Mouse (Mus musculus) liver, embryonic 13.5 days (tissue): ENCODE measurements around the gene Mybpc2. TPM values are rescaled to one million over a fixed set of nuclear protein-coding genes. Genes with fewer than 3 reads are reported as not detected.

Experiments
- ATAC-seq: fragments of 200-750 bp; cut with Nextera tagmentation; 2 replicates; pipeline ENCODE4 v1.8.0; 2017; ENCODE audit warnings: low read depth, mild to moderate bottlenecking, moderate number of reproducible peaks, moderate library complexity
- DNase-seq: peaks from one replicate; pipeline ENCODE4 v3.0.0; 2022
- H3K27ac ChIP-seq: fragments of 300-500 bp; sonication (generic); 2 replicates; pipeline ENCODE4 v1.5.1; 2015; ENCODE audit warnings: moderate library complexity, mild to moderate bottlenecking, inconsistent platforms
- H3K27me3 ChIP-seq: fragments of 300-500 bp; sonication (generic); 2 replicates; pipeline ENCODE4 v1.6.1; 2015; ENCODE audit warnings: mild to moderate bottlenecking, inconsistent platforms
- H3K36me3 ChIP-seq: fragments of 300-500 bp; sonication (generic); 2 replicates; pipeline ENCODE4 v1.6.1; 2015; ENCODE audit warnings: mild to moderate bottlenecking, inconsistent platforms
- H3K4me1 ChIP-seq: fragments of 300-500 bp; sonication (generic); replicated peaks from 2 replicates; pipeline ENCODE4 v1.6.1; 2015; ENCODE audit warnings: inconsistent platforms
- H3K4me2 ChIP-seq: fragments of 300-500 bp; sonication (generic); 2 replicates; pipeline ENCODE4 v1.6.1; 2015; ENCODE audit warnings: inconsistent platforms, mild to moderate bottlenecking, moderate library complexity
- H3K4me3 ChIP-seq: fragments of 300-500 bp; sonication (generic); replicated peaks from 2 replicates; pipeline ENCODE4 v1.5.1; 2015; ENCODE audit warnings: mild to moderate bottlenecking, inconsistent platforms
- H3K9ac ChIP-seq: fragments of 300-500 bp; sonication (generic); 2 replicates; pipeline ENCODE4 v1.6.1; 2015; ENCODE audit warnings: mild to moderate bottlenecking, inconsistent platforms
- H3K9me3 ChIP-seq: fragments of 300-500 bp; sonication (generic); replicated peaks from 2 replicates; pipeline ENCODE4 v1.6.1; 2016; ENCODE audit warnings: inconsistent platforms
- WGBS: fragments of 180-500 bp; shearing (Covaris S2); methylation state at CpG from one replicate; pipeline ENCODE4 v1.1.7; 2015; ENCODE audit not compliant: insufficient replicate concordance; 5-methylcytosine and 5-hydroxymethylcytosine counted together
- polyA plus RNA-seq: library from polyadenylated mRNA; unstranded; fragments of >200 nt; fragmentation: Nextera tagmentation; extraction: Ambion mirVana; gene quantifications from 2 replicates; pipeline ENCODE4 v1.2.1, GENCODE M21; 2015

The Mybpc2 gene
- polyA plus RNA-seq, 1 experiment from 2014 or later = not detected

DNA sequence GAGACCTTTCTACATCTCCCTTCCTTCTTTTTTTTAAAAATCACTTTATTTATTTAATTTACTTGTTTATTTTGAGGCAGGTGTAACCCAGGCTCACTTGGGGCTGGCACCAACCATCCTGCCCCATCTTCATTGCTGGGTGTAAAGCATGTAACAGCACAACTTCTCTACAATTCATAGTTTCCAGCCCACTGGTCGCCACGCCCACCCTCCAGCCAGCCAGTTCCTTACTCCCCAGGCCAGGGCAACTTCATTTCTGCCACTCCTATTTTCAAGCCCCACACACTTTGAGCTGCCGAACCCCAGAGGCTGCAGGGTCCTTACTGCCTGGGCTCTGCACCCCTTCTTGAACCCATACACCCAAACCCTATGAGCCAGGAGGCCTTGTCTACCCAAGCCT is 3.5 kb downstream of the Mybpc2 start:
- Histone ChIP-seq H3K4me1 (no peaks in the 10 kb centered on the region), H3K36me3 (no peaks in the 10 kb centered on the region), H3K9ac (no peak overlapping the region), H3K27ac (no peak overlapping the region), H3K27me3 (peaks cover 72% of the 10 kb centered on the region), H3K4me3 (no peak overlapping the region), H3K9me3 (no peaks in the 10 kb centered on the region), H3K4me2 (no peak overlapping the region)
- WGBS = 50% methylated on average over 3 of the region's 3 CpGs
- DNase-seq (no peak), ATAC-seq (no peak)

DNA sequence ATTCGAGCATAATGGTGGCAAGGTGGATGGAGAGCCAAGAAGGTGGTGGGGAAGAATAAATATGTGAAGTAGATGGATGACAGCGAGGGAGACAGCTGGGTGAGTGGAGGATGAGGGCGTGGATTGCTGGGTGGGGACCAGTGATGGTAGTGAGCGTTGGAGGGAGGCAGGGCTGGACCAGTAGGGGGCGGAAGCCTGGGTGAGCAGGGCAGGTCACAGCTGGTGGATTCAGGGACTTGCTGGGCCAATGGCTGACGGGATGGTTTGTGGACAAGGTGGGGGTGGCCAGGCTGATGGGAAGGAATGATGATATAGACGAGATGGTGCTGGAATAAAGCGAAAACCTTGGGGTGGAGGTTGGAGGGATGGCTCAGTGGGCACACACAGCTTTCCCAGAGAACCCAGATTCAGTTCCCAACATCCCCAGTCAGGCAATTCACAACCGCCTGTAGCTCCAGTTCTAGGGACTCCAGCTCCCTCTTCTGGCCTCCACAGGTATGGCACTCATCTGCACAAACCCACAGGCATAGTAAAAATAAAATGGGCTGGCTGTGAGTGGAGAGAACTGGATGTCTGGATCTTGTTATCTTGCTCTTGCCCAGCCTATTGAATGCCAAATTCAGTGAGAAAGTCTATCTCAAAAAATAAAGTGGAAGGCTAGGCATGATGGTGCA is 5.1 kb downstream of the Mybpc2 start:
- no peak overlapping the region for H3K27ac ChIP-seq
- H3K9ac ChIP-seq = no peak overlapping the region
- ATAC-seq (no peak), DNase-seq (no peak)
- no peak overlapping the region for H3K4me2 ChIP-seq
- 53% methylated on average over 9 of the region's 9 CpGs for WGBS
- no peak overlapping the region for H3K4me3 ChIP-seq
- H3K9me3 ChIP-seq = no peaks in the 10 kb centered on the region
- no peaks in the 10 kb centered on the region for H3K36me3 ChIP-seq
- peaks cover 61% of the 10 kb centered on the region for H3K27me3 ChIP-seq
- no peaks in the 10 kb centered on the region for H3K4me1 ChIP-seq

DNA sequence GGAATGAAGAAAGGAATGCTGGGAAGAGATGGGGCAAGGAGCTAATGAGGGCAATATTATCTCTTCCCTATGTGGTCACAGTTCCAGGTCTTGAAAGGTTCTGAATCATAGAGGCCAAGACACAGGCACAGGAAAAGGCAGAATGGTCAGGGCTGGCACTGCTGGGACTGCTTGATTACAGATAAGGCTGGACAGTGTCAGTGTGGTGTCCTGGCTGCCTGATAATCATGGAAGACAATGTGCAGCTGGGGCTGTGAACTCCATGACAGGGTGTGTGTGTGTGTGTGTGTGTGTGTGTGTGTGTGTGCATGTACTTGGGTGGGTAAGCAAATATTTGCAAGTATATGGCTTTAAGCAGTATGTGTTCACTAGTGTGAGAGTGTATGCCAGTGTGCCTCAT is 17.0 kb downstream of the Mybpc2 start:
- H3K9me3 ChIP-seq = 0 out of 2 replicates have a peak, but pooled peaks cover 5% of the 10 kb centered on the region
- no peak overlapping the region for H3K9ac ChIP-seq
- H3K4me2 ChIP-seq = no peak overlapping the region
- no peaks in the 10 kb centered on the region for H3K36me3 ChIP-seq
- peaks cover 20% of the 10 kb centered on the region for H3K27me3 ChIP-seq
- DNase-seq (no peak), ATAC-seq (0 out of 2 replicates have a peak, but pooled peaks have one; percentile 20)
- 0 out of 2 replicates have a peak, but pooled peaks cover 5% of the 10 kb centered on the region for H3K4me1 ChIP-seq
- no peak overlapping the region for H3K4me3 ChIP-seq
- no peak overlapping the region for H3K27ac ChIP-seq

DNA sequence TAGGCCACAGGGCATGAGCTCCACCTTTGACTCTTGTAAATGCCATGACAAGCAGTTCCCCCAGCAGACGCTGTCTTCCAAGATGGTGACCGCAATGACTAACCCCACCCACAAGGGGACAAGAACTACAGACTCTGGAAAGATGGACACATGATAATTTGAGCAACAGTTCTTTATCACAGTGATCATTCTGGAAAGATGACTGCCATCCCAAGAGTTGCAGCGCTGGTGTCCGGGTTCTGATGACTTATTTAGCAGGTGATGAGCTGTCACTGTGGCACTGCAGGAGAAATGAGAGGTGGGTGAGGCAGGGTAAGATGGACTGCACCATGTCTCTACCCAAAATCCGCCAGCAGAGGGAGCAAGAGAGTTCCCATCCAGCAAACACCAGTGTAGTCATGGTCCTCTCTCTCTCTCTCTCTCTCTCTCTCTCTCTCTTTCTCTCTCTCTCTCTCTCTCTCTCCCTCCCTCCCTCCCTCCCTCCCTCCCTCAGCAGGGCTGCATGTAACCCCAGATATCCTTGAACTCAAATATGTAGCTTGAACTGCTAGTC is 22.8 kb downstream of the Mybpc2 start:
- no peak overlapping the region for H3K4me2 ChIP-seq
- ATAC-seq (no peak), DNase-seq (peak; percentile 55)
- H3K4me3 ChIP-seq = no peak overlapping the region
- WGBS = 23% methylated on average over 5 of the region's 5 CpGs
- peaks cover 25% of the 10 kb centered on the region for H3K4me1 ChIP-seq
- no peak overlapping the region for H3K27ac ChIP-seq
- H3K9me3 ChIP-seq = 0 out of 2 replicates have a peak, but pooled peaks cover 5% of the 10 kb centered on the region
- no peak overlapping the region for H3K9ac ChIP-seq
- no peaks in the 10 kb centered on the region for H3K36me3 ChIP-seq
- H3K27me3 ChIP-seq = peaks cover 29% of the 10 kb centered on the region

DNA sequence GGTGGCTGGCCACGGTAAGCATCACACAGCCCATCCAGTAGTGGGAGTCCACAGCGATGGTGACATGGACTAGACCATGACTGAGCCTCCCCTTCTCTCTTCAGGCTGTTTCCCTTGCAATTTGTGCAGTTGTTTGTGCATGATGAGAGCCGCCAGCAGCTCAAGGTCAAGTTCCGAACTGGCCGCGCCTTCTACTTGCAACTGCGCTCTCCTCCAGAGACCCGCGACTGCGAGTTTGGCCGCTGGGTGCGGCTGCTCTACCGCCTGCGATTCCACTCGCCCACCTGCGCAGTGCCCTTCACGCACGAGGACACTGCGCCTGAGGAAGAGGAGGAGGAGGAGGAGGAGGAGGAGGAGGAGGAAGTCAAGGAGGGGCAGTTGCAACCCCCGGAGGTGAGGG is 24.4 kb downstream of the Mybpc2 start:
- DNase-seq (no peak), ATAC-seq (no peak)
- WGBS = 49% methylated on average over 20 of the region's 20 CpGs
- Histone ChIP-seq H3K36me3 (no peaks in the 10 kb centered on the region), H3K4me2 (no peak overlapping the region), H3K4me1 (peaks cover 34% of the 10 kb centered on the region), H3K27me3 (peaks cover 29% of the 10 kb centered on the region), H3K9me3 (0 out of 2 replicates have a peak, but pooled peaks cover 5% of the 10 kb centered on the region), H3K27ac (no peak overlapping the region), H3K4me3 (no peak overlapping the region), H3K9ac (no peak overlapping the region)

DNA sequence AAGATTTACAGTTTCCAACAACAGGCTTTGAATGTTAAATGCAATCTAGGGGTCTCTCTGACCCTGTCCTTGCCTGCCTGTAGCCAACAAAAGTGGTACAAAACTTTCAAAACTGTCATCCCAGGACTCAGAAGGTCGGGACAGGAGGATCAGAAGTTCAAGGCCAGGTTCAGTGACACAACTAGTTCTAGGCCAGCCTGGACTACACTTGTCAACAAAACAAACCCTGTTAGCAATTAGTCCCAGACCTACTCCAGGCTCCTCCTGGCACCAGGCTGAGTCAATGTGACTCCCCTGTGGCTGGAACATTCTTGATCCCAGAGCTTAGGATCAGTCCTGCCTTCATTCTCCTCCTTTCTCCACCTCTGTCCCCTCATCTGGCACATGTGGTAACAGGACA is 25.5 kb downstream of the Mybpc2 start:
- H3K9ac ChIP-seq = no peak overlapping the region
- DNase-seq = no peak
- no peak overlapping the region for H3K4me3 ChIP-seq
- H3K9me3 ChIP-seq = no peaks in the 10 kb centered on the region
- peaks cover 8% of the 10 kb centered on the region for H3K36me3 ChIP-seq
- peaks cover 43% of the 10 kb centered on the region for H3K4me1 ChIP-seq
- H3K27ac ChIP-seq = no peak overlapping the region
- peaks cover 29% of the 10 kb centered on the region for H3K27me3 ChIP-seq
- 32% methylated on average over 1 of the region's 1 CpGs for WGBS
- no peak for ATAC-seq
- H3K4me2 ChIP-seq = no peak overlapping the region

DNA sequence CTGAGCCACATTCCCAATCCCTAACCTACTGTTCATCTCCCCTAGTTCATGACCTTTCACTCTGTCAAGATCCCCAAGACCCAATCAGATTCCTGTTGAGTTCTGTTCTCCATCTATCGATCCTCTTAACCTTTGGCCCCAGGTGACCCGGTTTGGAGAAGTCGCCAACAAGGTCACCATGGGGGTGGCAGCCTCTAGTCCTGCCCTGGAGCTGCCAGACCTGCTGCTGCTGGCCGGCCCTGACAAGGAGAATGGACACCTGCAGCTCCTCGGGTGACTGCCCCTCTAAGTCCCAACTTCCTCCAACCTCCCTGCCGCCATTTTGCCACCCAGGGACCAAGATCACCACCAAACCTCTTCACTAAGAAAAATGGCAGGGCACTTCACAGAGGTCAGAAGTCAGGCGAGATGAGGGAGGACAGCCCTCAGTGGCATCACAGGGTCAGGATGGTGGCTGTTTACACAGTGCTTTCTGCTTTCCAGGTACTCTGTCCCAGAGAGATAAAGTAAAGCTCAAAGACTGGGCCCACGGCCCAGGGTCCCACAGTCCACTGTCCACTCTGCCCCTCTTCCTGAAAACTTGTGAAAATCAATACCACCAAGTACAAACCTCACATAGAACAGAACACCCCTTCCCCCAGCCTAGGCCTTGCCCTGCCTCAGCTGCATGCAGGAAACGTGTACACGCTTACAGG is 26.9 kb downstream of the Mybpc2 start:
- DNase-seq (no peak), ATAC-seq (no peak)
- WGBS = 74% methylated on average over 10 of the region's 10 CpGs
- Histone ChIP-seq H3K4me1 (peaks cover 49% of the 10 kb centered on the region), H3K4me3 (peak overlapping the region; percentile 78), H3K27me3 (peaks cover 24% of the 10 kb centered on the region), H3K9me3 (no peaks in the 10 kb centered on the region), H3K27ac (peak overlapping the region; percentile 96), H3K9ac (peak overlapping the region; percentile 80), H3K36me3 (peaks cover 21% of the 10 kb centered on the region), H3K4me2 (peak overlapping the region; percentile 95)

DNA sequence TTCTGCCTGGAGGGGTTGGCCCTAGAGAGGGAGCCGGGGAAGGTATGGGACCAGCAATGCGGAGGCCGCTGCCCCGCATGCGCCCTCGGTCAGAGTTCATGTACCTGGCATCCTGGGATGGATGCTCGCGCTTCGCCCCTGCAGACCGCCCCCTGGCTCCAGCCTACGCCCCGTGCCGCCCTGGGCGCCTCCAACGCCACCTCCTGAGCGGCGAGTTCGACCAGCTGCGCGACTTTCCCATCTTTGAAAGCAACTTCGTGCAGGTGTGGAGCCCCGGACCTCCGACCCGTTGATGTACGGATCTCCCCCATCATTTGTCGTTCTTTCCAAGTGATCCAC is 27.7 kb downstream of the Mybpc2 start:
- peaks cover 49% of the 10 kb centered on the region for H3K4me1 ChIP-seq
- peaks cover 22% of the 10 kb centered on the region for H3K27me3 ChIP-seq
- H3K4me3 ChIP-seq = peak overlapping the region; percentile 78
- peak overlapping the region; percentile 96 for H3K27ac ChIP-seq
- ATAC-seq = peak; percentile 66
- H3K9me3 ChIP-seq = no peaks in the 10 kb centered on the region
- no peak for DNase-seq
- peak overlapping the region; percentile 80 for H3K9ac ChIP-seq
- WGBS = under 1% methylated on average over 26 of the region's 26 CpGs
- peak overlapping the region; percentile 95 for H3K4me2 ChIP-seq
- H3K36me3 ChIP-seq = peaks cover 29% of the 10 kb centered on the region

DNA sequence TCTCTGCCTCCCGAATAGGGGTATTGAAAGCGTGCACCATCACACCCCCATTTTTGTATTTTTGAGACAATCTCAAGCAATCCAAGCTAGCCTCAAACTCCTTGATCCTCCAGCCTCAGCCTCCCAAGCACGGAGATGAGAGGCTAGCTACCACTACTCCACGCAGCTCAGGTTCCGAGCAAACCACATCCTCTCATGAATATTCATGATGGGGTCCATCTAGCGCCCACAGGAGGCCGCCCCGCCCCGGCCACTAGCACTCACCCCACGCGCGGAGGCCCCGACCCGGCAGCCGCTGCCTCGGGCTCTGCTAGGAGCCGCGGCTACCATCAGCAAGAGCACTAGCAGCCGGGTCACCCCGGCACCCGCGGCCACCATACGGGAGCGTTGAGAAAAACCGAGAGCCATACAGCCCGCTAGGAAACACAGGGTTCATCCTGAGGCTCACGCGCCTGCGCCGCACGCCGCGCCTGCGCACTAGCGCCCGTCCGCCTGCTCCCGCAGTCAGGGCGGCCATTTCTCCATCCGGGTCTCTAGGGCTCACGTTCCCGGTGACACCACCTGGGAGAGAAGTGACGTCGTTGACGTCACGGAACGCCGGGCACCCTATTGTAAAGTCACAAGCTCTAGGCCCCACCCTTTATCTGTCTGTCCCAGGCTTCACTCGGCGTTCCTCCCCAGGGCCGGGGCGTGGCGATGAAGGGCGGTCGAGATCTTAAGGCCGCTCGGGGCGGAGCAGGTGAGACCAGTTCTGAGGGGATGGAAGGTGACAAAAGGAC is 28.3 kb downstream of the Mybpc2 start, which contains the start of the genes Emc10 and Fam71e1:
Gene Emc10 (minus strand): TSS at position 538 of the 779 bp plus-strand sequence.
Gene Fam71e1 (plus strand): TSS at position 590 of the 779 bp plus-strand sequence.
- Histone ChIP-seq H3K4me2 (peak within 1 kb of the TSS; percentile 95), H3K27ac (peak within 1 kb of the TSS; percentile 96), H3K36me3 (peaks cover 34% of the 10 kb centered on the region), H3K9ac (peak within 1 kb of the TSS; percentile 86), H3K27me3 (peaks cover 22% of the 10 kb centered on the region), H3K4me3 (peak within 1 kb of the TSS; percentile 78), H3K9me3 (no peaks in the 10 kb centered on the region), H3K4me1 (peaks cover 45% of the 10 kb centered on the region)
- under 1% methylated on average over 58 of the region's 58 CpGs for WGBS
- DNase-seq (peak; percentile 98), ATAC-seq (peak; percentile 93)

DNA sequence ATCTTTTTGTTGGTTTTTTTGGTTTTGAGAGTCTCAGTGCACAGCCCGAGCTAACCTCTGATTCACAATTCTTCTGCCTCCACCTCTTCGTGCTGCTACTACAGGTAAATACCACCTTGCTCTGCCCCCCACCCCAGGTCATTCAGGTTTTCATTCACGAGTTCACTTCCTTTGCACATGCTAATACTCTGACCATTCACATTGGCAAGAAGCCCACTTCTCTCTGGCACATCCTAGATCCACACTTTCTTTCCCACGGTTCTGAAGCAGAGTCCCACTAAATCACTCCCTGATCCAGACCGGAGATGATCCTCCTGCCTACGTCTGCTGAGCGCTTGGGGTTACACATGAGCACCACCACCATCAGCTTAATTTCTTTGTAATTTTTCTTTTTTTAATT is 29.4 kb downstream of the Mybpc2 start:
- Histone ChIP-seq H3K27me3 (peaks cover 15% of the 10 kb centered on the region), H3K9me3 (no peaks in the 10 kb centered on the region), H3K4me3 (peak overlapping the region; percentile 78), H3K4me1 (peaks cover 44% of the 10 kb centered on the region), H3K4me2 (peak overlapping the region; percentile 95), H3K27ac (peak overlapping the region; percentile 96), H3K9ac (peak overlapping the region; percentile 86), H3K36me3 (peaks cover 45% of the 10 kb centered on the region)
- ATAC-seq (no peak), DNase-seq (no peak)
- WGBS = 83% methylated on average over 7 of the region's 7 CpGs

DNA sequence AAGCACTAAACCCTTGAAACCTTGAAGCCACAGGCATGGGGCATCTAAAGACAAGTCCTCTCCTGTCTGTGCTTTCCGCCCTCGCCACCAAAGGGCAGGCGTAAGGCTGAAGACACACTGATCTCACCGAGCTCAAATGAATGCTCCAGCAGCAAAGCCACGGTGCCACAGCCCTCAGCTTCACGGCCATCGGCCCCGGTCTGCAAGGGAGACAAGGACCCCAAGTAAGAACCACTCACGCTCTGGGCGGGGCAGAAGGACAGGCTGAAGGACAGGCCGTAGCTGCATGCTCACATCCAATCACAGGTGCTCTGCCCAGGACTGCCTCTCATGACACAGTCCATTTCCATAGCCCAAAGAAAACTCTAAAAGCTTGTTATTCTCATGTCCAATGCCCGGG is 29.8 kb downstream of the Mybpc2 start:
- H3K4me3 ChIP-seq = peak overlapping the region; percentile 78
- no peaks in the 10 kb centered on the region for H3K9me3 ChIP-seq
- H3K36me3 ChIP-seq = peaks cover 49% of the 10 kb centered on the region
- DNase-seq (no peak), ATAC-seq (no peak)
- peak overlapping the region; percentile 95 for H3K4me2 ChIP-seq
- WGBS = 88% methylated on average over 12 of the region's 12 CpGs
- peak overlapping the region; percentile 86; the same call in 1 of the 2 replicates for H3K9ac ChIP-seq
- peaks cover 44% of the 10 kb centered on the region for H3K4me1 ChIP-seq
- no peak overlapping the region for H3K27ac ChIP-seq
- peaks cover 11% of the 10 kb centered on the region for H3K27me3 ChIP-seq
